Mouse (Mus musculus): Measurements from ENCODE around the gene Dgat2l6.

- TF ChIP-seq CTCF (IDR thresholded peaks at IDR 0.05; ENCODE audit: extremely low read depth, insufficient read depth, insufficient read length, insufficient replicate concordance): no peak
- no peak for TF ChIP-seq POLR2A (IDR thresholded peaks at IDR 0.05; ENCODE audit: low read depth, low read length)
These were observed 16.5 kb upstream of the Dgat2l6 start for GRCm38 (mm10) chrX:100508164-100508563.

Measured in spleen, adult 2 months (tissue).